Mouse (Mus musculus) embryonic fibroblast, embryonic 13.5 days (primary cell): ENCODE measurements at regions not wholly inside any gene's neighbourhood (a gene's known extent, or its start where the extent isn't known, plus 50 kb on each side); places are given as distances from the start of the nearest gene placed in this dataset.

Experiments
- H3K27ac ChIP-seq: 2 replicates; pipeline ENCODE4 v1.5.1; 2012; ENCODE audit warnings: low read length, control low read depth, inconsistent platforms; ENCODE audit not compliant: insufficient read depth
- H3K4me1 ChIP-seq: 2 replicates; pipeline ENCODE4 v1.6.1; 2011; ENCODE audit warnings: low read length; ENCODE audit not compliant: control insufficient read depth, insufficient read depth
- H3K4me3 ChIP-seq: 2 replicates; pipeline ENCODE4 v1.5.1; 2011; ENCODE audit warnings: mild to moderate bottlenecking, control low read depth, low read length; ENCODE audit not compliant: insufficient read depth
- CTCF ChIP-seq: IDR thresholded peaks from 2 replicates; pipeline ENCODE4 v1.5.1; 2011; ENCODE audit warnings: mild to moderate bottlenecking, control low read depth, low read length, moderate library complexity, borderline replicate concordance; ENCODE audit not compliant: insufficient read depth
- POLR2A ChIP-seq: IDR thresholded peaks from 2 replicates; pipeline ENCODE4 v1.6.1; 2011; ENCODE audit warnings: low read depth, mild to moderate bottlenecking, control low read depth, low read length, moderate library complexity

- no peak for TF ChIP-seq POLR2A
- H3K4me3 ChIP-seq: no peak overlapping the region
- no peak overlapping the region for H3K27ac ChIP-seq
Measured at GRCm38 (mm10) chr8:77836902-77837489, 112.7 kb upstream of the Ednra start.

GRCm38 (mm10) chr8:77842392-77843139 lies 118.3 kb upstream of the Ednra start:
- Histone ChIP-seq H3K27ac (peak overlapping the region; percentile 57), H3K4me3 (no peak overlapping the region), H3K4me1 (peaks cover 6% of the 10 kb centered on the region)
- no peak for TF ChIP-seq POLR2A
- no peak for TF ChIP-seq CTCF

More at GRCm38 (mm10) chr8:77836902-77837489, 112.7 kb upstream of the Ednra start:
- peaks cover 3% of the 10 kb centered on the region; the same call in 1 of the 2 replicates for H3K4me1 ChIP-seq

DNA sequence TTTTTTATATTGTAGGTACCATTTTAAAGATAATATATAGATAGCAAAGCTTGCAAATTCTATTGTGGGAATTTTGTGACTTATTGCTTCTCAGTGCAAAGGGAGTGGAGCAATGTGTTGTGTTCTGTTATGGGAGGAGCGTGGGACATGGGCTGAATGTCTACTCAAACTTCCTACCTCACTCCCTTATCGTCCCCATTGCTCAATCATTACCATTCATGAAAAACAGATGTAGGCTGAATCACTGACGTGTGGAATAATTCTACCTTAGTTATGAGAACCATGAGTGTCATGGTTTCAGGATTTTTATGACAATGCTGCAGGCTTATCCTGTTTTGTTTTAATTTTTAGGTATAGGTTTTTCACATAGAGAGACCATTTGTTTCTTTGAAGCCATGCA lies 119.0 kb upstream of the Ednra start:
- TF ChIP-seq POLR2A: no peak
- no peak for TF ChIP-seq CTCF
- Histone ChIP-seq H3K4me3 (no peak overlapping the region), H3K4me1 (peaks cover 6% of the 10 kb centered on the region), H3K27ac (no peak overlapping the region)

DNA sequence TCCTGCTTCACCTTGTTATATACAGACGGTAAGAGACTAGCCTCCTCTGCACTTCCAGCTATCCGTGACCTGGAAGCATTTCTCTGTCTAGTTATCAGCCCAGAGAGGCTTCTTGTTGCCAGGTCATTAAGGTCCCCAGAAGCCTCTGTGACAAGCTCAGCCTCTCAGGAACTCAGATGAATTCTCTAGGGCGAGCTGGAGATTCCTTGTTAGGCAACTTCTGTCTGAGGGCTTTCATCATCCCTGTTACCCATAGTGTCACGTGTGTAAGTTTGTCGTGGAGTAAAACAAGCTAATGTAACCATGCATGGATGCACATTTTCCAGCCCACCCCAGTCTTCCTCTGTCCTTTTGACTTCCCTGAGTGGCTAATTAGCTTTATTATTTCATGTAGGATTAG lies 126.3 kb upstream of the Ednra start:
- Histone ChIP-seq H3K4me3 (no peak overlapping the region), H3K4me1 (no peaks in the 10 kb centered on the region), H3K27ac (no peak overlapping the region)
- no peak for TF ChIP-seq POLR2A
- TF ChIP-seq CTCF: no peak

- Histone ChIP-seq H3K27ac (no peak overlapping the region), H3K4me3 (no peak overlapping the region), H3K4me1 (no peaks in the 10 kb centered on the region)
- no peak for TF ChIP-seq POLR2A
- no peak for TF ChIP-seq CTCF
Measured at GRCm38 (mm10) chr8:77870264-77870663, 146.0 kb upstream of the Ednra start.

GRCm38 (mm10) chr8:77872771-77873170 lies 148.5 kb upstream of the Ednra start:
- no peak for TF ChIP-seq POLR2A
- TF ChIP-seq CTCF: no peak
- no peak overlapping the region for H3K4me3 ChIP-seq

DNA sequence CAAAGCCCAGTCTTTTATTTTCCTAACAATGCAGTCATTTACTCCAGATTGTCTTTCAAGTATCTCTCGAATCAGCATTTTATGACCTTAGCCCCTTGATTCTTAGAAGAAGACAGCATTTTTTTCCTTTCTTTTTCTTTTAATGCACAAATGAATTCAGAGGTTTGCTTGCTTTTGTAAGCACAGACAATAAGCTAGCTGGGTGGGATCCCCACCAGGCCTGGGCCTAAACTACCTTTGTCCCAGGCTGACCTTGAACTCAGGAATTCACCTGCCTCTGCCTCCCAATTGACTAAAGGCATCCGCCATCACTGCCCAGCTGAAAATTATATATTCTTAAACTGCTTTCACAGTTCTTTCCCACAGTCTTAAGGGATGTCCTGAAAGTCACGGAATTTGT lies 195.5 kb upstream of the Ednra start:
- Histone ChIP-seq H3K27ac (no peak overlapping the region), H3K4me1 (peaks cover 3% of the 10 kb centered on the region; the same call in 1 of the 2 replicates), H3K4me3 (no peak overlapping the region)
- TF ChIP-seq POLR2A (no peak), CTCF (no peak)

More at GRCm38 (mm10) chr8:77872771-77873170, 148.5 kb upstream of the Ednra start:
- no peaks in the 10 kb centered on the region for H3K4me1 ChIP-seq
- no peak overlapping the region for H3K27ac ChIP-seq

DNA sequence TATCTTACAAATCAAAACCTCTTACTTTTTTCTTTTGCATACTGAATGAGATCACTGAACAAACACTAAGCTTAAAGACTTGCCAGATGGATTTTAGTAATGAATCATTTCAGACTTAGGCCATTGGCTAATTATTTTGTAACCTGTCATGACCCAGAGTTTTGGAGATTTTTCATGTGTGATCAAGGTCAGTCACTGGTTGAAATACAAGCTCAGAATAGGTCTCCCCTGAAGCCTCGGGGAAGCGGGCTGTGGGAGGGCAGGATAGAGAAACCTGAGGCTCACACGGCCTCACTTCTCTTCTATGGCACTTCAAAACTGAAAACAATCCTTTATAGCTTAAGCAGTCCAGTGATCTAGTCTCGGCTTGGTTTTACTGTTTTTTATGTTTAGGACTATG lies 197.6 kb upstream of the Ednra start:
- Histone ChIP-seq H3K27ac (no peak overlapping the region), H3K4me1 (peaks cover 3% of the 10 kb centered on the region; the same call in 1 of the 2 replicates), H3K4me3 (no peak overlapping the region)
- TF ChIP-seq POLR2A: no peak
- TF ChIP-seq CTCF: no peak

DNA sequence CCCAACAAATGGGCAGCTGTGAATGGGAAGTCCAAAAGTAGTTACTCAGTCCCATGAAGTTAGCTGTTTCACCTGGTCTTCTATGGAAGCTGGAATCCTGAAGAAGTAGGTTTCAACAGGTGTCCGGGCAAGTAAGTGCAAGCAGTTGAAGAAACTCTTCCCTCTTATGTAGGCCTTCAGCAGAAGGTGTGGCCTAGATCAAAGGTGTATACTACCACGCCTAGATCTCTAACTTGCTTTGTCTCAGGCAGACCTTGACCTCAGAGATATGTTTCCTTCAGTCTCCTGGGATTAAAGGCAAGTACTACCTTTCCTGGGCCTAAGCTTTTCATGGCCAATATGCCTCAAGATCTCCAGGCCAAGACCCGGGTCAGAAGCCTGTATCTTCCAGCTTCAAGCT lies 223.4 kb upstream of the Ednra start:
- Histone ChIP-seq H3K27ac (no peak overlapping the region), H3K4me1 (no peaks in the 10 kb centered on the region), H3K4me3 (no peak overlapping the region)
- TF ChIP-seq POLR2A: no peak

- Histone ChIP-seq H3K27ac (no peak overlapping the region), H3K4me1 (no peaks in the 10 kb centered on the region), H3K4me3 (no peak overlapping the region)
- TF ChIP-seq CTCF (no peak), POLR2A (no peak)
Measured at GRCm38 (mm10) chr8:77949640-77950039, 225.4 kb upstream of the Ednra start.
